Mouse (Mus musculus) liver, embryonic 11.5 days (tissue): ENCODE results near the gene Traf5. TPM values are rescaled to one million over a fixed set of nuclear protein-coding genes. Genes with fewer than 3 reads are reported as not detected.

Experiments used
- ATAC-seq: fragments of 200-750 bp; cut with Nextera tagmentation; replicated peaks from 2 replicates; pipeline ENCODE4 v1.8.0; 2017; ENCODE audit warnings: moderate number of reproducible peaks, mild to moderate bottlenecking, moderate TSS enrichment, moderate library complexity; ENCODE audit not compliant: low FRiP score
- DNase-seq: peaks from one replicate; pipeline ENCODE4 v3.0.0-alpha.2; 2017; ENCODE audit warnings: low spot score
- H3K27ac ChIP-seq: fragments of 300-500 bp; sonication (generic); 2 replicates; pipeline ENCODE4 v1.5.1; 2014; ENCODE audit warnings: mild to moderate bottlenecking, low read depth, low read length, control low read depth
- H3K27me3 ChIP-seq: fragments of 300-500 bp; sonication (generic); replicated peaks from 2 replicates; pipeline ENCODE4 v1.6.1; 2014; ENCODE audit warnings: low read length, mixed read lengths; ENCODE audit not compliant: control insufficient read depth, insufficient read depth
- H3K36me3 ChIP-seq: fragments of 300-500 bp; sonication (generic); 2 replicates; pipeline ENCODE4 v1.6.1; 2014; ENCODE audit warnings: mild to moderate bottlenecking, low read length, moderate library complexity, mixed read lengths; ENCODE audit not compliant: control insufficient read depth, insufficient read depth
- H3K4me1 ChIP-seq: fragments of 300-500 bp; sonication (generic); replicated peaks from 2 replicates; pipeline ENCODE4 v1.6.1; 2014; ENCODE audit warnings: low read length, mixed read lengths; ENCODE audit not compliant: control insufficient read depth, insufficient read depth
- H3K4me2 ChIP-seq: fragments of 300-500 bp; sonication (generic); 2 replicates; pipeline ENCODE4 v1.6.1; 2014; ENCODE audit warnings: mild to moderate bottlenecking, control low read depth, moderate library complexity
- H3K4me3 ChIP-seq: fragments of 300-500 bp; sonication (generic); 2 replicates; pipeline ENCODE4 v1.5.1; 2014; ENCODE audit warnings: low read depth, low read length, control low read depth
- H3K9ac ChIP-seq: fragments of 300-500 bp; sonication (generic); 2 replicates; pipeline ENCODE4 v1.6.1; 2014; ENCODE audit warnings: low read depth, low read length, control low read depth
- H3K9me3 ChIP-seq: fragments of 300-500 bp; sonication (generic); 2 replicates; pipeline ENCODE4 v1.6.1; 2016; ENCODE audit warnings: low read length, inconsistent platforms, mixed read lengths; ENCODE audit not compliant: control insufficient read depth
- WGBS: fragments of 180-500 bp; shearing (Covaris S2); extraction: QIAGEN DNeasy Blood & Tissue Kit; methylation state at CpG from one replicate; pipeline ENCODE4 v1.1.7; 2014; 5-methylcytosine and 5-hydroxymethylcytosine counted together
- polyA plus RNA-seq: library from polyadenylated mRNA; unstranded; fragments of >200 nt; fragmentation: Nextera tagmentation; extraction: Ambion mirVana; gene quantifications from 2 replicates; pipeline ENCODE4 v1.2.1, GENCODE M21; 2014

Gene Traf5
- polyA plus RNA-seq, 1 experiment from 2014 or later, result 10.6 TPM

DNA sequence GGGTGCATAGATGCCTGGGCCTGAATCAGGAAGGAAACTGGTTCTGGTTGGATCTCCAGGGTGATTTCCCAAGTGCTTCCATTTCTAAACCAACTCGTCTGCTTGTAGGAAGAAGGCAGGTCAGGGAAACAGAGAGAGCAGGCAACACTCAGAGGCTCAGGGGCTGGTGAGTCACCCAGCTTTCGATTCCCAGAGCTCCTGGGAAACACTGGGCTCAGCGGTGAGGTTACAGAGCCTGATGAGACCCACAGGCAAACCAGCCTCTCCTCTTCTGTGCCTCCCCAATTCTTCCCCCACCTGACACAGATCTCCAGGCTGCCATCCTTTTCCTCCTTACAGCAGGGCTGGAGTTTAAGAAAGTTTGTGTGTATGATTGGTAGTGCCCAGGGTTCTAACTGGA, 128.9 kb downstream of the Traf5 start:
- no peak for DNase-seq
- H3K4me1 ChIP-seq, result no peaks in the 10 kb centered on the region; the same call in 1 of the 2 replicates
- H3K4me2 ChIP-seq, result no peak overlapping the region
- no peak overlapping the region for H3K4me3 ChIP-seq
- WGBS, result 85% methylated on average over 3 of the region's 3 CpGs
- no peaks in the 10 kb centered on the region for H3K36me3 ChIP-seq
- no peaks in the 10 kb centered on the region for H3K9me3 ChIP-seq
- no peak for ATAC-seq
- no peak overlapping the region for H3K9ac ChIP-seq
- H3K27ac ChIP-seq, result no peak overlapping the region; the same call in 1 of the 2 replicates
- H3K27me3 ChIP-seq, result no peaks in the 10 kb centered on the region

GRCm38 (mm10) chr1:191960946-191961345, 131.4 kb downstream of the Traf5 start:
- DNase-seq (no peak), ATAC-seq (no peak)
- Histone ChIP-seq H3K9me3 (no peaks in the 10 kb centered on the region), H3K9ac (no peak overlapping the region), H3K27me3 (no peaks in the 10 kb centered on the region), H3K4me3 (no peak overlapping the region), H3K36me3 (no peaks in the 10 kb centered on the region), H3K4me1 (no peaks in the 10 kb centered on the region; the same call in 1 of the 2 replicates), H3K27ac (no peak overlapping the region), H3K4me2 (no peak overlapping the region)
- 53% methylated on average over 2 of the region's 2 CpGs for WGBS

- H3K4me1 ChIP-seq, result no peaks in the 10 kb centered on the region
- 95% methylated on average over 3 of the region's 3 CpGs for WGBS
- ATAC-seq (no peak), DNase-seq (no peak)
- H3K4me2 ChIP-seq, result no peak overlapping the region
- no peak overlapping the region for H3K9ac ChIP-seq
- H3K4me3 ChIP-seq, result no peak overlapping the region
- H3K9me3 ChIP-seq, result no peaks in the 10 kb centered on the region
- no peak overlapping the region for H3K27ac ChIP-seq
- no peaks in the 10 kb centered on the region for H3K27me3 ChIP-seq
- H3K36me3 ChIP-seq, result no peaks in the 10 kb centered on the region
Measured at GRCm38 (mm10) chr1:191957321-191957720, 135.0 kb downstream of the Traf5 start.

GRCm38 (mm10) chr1:191956871-191957270, 135.5 kb downstream of the Traf5 start:
- no peak overlapping the region for H3K4me3 ChIP-seq
- no peaks in the 10 kb centered on the region for H3K4me1 ChIP-seq
- H3K27me3 ChIP-seq, result no peaks in the 10 kb centered on the region
- H3K9ac ChIP-seq, result no peak overlapping the region
- H3K27ac ChIP-seq, result no peak overlapping the region
- no peaks in the 10 kb centered on the region for H3K36me3 ChIP-seq
- no peaks in the 10 kb centered on the region for H3K9me3 ChIP-seq
- ATAC-seq (no peak), DNase-seq (no peak)
- 77% methylated on average over 2 of the region's 2 CpGs for WGBS
- H3K4me2 ChIP-seq, result 0 out of 2 replicates have a peak overlapping the region, but pooled peaks have one; percentile 2

- no peaks in the 10 kb centered on the region for H3K27me3 ChIP-seq
- H3K27ac ChIP-seq, result no peak overlapping the region
- no peak for DNase-seq
- H3K9ac ChIP-seq, result no peak overlapping the region
- ATAC-seq, result peak; percentile 28; the same call in 1 of the 2 replicates
- no peak overlapping the region for H3K4me3 ChIP-seq
- 0 out of 2 replicates have a peak overlapping the region, but pooled peaks have one; percentile 2 for H3K4me2 ChIP-seq
- no peaks in the 10 kb centered on the region for H3K4me1 ChIP-seq
- H3K36me3 ChIP-seq, result no peaks in the 10 kb centered on the region
- no peaks in the 10 kb centered on the region for H3K9me3 ChIP-seq
- 56% methylated on average over 3 of the region's 3 CpGs for WGBS
Measured at GRCm38 (mm10) chr1:191956261-191956660, 136.1 kb downstream of the Traf5 start.

- Histone ChIP-seq H3K4me3 (no peak overlapping the region), H3K9ac (no peak overlapping the region), H3K9me3 (no peaks in the 10 kb centered on the region), H3K27me3 (no peaks in the 10 kb centered on the region), H3K4me2 (no peak overlapping the region), H3K4me1 (no peaks in the 10 kb centered on the region), H3K36me3 (no peaks in the 10 kb centered on the region), H3K27ac (no peak overlapping the region)
- no peak; the same call in 1 of the 2 replicates for ATAC-seq
- DNase-seq, result no peak
- 45% methylated on average over 3 of the region's 3 CpGs for WGBS
Measured at GRCm38 (mm10) chr1:191955101-191955500, 137.3 kb downstream of the Traf5 start.

GRCm38 (mm10) chr1:191952733-191953335, 139.5 kb downstream of the Traf5 start:
- no peaks in the 10 kb centered on the region for H3K36me3 ChIP-seq
- 91% methylated on average over 11 of the region's 11 CpGs for WGBS
- ATAC-seq (no peak), DNase-seq (no peak)
- no peaks in the 10 kb centered on the region for H3K27me3 ChIP-seq
- no peaks in the 10 kb centered on the region for H3K4me1 ChIP-seq
- no peak overlapping the region for H3K4me3 ChIP-seq
- no peak overlapping the region for H3K9ac ChIP-seq
- H3K27ac ChIP-seq, result no peak overlapping the region
- H3K9me3 ChIP-seq, result no peaks in the 10 kb centered on the region
- no peak overlapping the region for H3K4me2 ChIP-seq

- H3K4me2 ChIP-seq, result no peak overlapping the region
- no peaks in the 10 kb centered on the region for H3K36me3 ChIP-seq
- 57% methylated on average over 2 of the region's 2 CpGs for WGBS
- H3K4me3 ChIP-seq, result no peak overlapping the region
- DNase-seq, result no peak
- no peak for ATAC-seq
- H3K9ac ChIP-seq, result no peak overlapping the region
- H3K27ac ChIP-seq, result no peak overlapping the region
- no peaks in the 10 kb centered on the region for H3K27me3 ChIP-seq
- no peaks in the 10 kb centered on the region for H3K9me3 ChIP-seq
- H3K4me1 ChIP-seq, result 0 out of 2 replicates have a peak, but pooled peaks cover 5% of the 10 kb centered on the region
Measured at GRCm38 (mm10) chr1:191950611-191951010, 141.7 kb downstream of the Traf5 start.

DNA sequence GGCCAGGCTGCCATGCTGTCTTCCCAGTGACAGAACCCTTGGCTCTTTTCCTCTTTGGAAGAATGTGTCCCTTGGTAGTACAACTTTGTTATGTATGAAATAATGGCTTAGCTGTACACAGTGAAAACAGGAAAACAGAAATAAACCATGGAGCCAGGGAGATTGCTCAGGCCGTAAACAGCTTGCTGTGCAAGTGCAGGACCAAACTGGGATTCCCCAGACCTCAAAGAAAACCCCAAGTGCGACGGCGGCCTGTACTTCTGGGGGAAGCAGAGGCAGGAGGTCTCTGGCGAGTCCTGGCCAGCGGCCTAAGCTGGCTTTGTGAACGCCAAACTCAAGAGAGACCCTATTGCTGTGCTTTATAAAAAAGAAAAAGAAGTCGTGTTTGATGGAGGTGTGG, 143.8 kb downstream of the Traf5 start:
- Histone ChIP-seq H3K36me3 (no peaks in the 10 kb centered on the region), H3K9me3 (no peaks in the 10 kb centered on the region), H3K9ac (no peak overlapping the region), H3K4me3 (no peak overlapping the region), H3K27ac (no peak overlapping the region), H3K4me1 (0 out of 2 replicates have a peak, but pooled peaks cover 5% of the 10 kb centered on the region), H3K27me3 (no peaks in the 10 kb centered on the region), H3K4me2 (no peak overlapping the region)
- ATAC-seq (no peak), DNase-seq (no peak)
- WGBS, result 75% methylated on average over 8 of the region's 8 CpGs
